Mouse (Mus musculus) lung, postnatal 0 days (tissue): Measurements from ENCODE around the gene Defb22.

ENCODE experiments used
- CTCF ChIP-seq: IDR thresholded peaks from 2 replicates; pipeline ENCODE4 v1.5.1; 2016; ENCODE audit warnings: antibody characterized with exemption, mild to moderate bottlenecking
- EP300 ChIP-seq: IDR thresholded peaks from 2 replicates; pipeline ENCODE4 v1.6.1; 2016; ENCODE audit warnings: antibody characterized with exemption, mild to moderate bottlenecking, control low read depth

- TF ChIP-seq CTCF, result no peak
- TF ChIP-seq EP300, result no peak
Observed at GRCm38 (mm10) chr2:152446642-152447041, 43.3 kb downstream of the Defb22 start.
